Mouse (Mus musculus): ENCODE data around the gene Hvcn1. TPM values are rescaled to one million over a fixed set of nuclear protein-coding genes. Genes with fewer than 3 reads are reported as not detected.

Hvcn1 gene
- polyA plus RNA-seq, 1 experiment from 2014 or later: 7.0 TPM

DNA sequence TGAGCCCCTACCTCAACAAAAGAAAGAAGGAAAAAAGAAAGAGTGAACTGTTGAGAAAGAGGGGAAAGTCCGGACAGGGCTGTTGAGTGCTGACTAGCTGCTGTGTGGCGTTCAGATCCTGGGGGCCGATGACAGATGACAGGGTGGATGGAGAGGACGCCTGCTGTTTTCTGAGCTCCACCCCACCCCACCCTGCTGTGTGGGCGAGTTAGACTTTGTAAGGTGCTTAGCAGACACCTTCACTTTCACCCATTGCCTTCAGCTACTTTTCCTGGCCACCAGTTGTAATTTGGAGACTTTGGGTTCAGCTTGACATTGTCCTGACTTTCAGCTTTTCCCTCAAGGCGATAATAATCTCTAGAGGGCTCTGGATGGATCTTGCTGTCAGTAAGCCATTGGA is 84.5 kb downstream of the Hvcn1 start:
- Histone ChIP-seq H3K27ac (ENCODE audit: low read length) (peak overlapping the region; percentile 76), H3K4me1 (ENCODE audit: control insufficient read depth, insufficient read depth, low read length) (peaks cover 47% of the 10 kb centered on the region), H3K4me3 (replicated peaks; ENCODE audit: low read length) (no peak overlapping the region), H3K4me2 (ENCODE audit: low read depth, low read length) (peak overlapping the region; percentile 20; the same call in 1 of the 2 replicates), H3K9me3 (replicated peaks; ENCODE audit: control insufficient read depth, low read length) (no peaks in the 10 kb centered on the region), H3K27me3 (ENCODE audit: control insufficient read depth, insufficient read depth, low read length) (no peaks in the 10 kb centered on the region), H3K9ac (ENCODE audit: low read length) (no peak overlapping the region), H3K36me3 (ENCODE audit: control insufficient read depth, insufficient read depth, low read length) (no peaks in the 10 kb centered on the region)
- WGBS: 61% methylated on average over 6 of the region's 6 CpGs
- ATAC-seq (ENCODE audit: insufficient read depth, low FRiP score): no peak

Other genes with a start within 250 kb of the Hvcn1 start
- gene Cux2, start 156.7 kb upstream of the Hvcn1 start, polyA plus RNA-seq (2015; fragmentation: Nextera tagmentation; extraction: Ambion mirVana): 3.2 and 3.5 TPM in 2 replicates
- gene Myl2, start 105.9 kb upstream of the Hvcn1 start, polyA plus RNA-seq (2015; fragmentation: Nextera tagmentation; extraction: Ambion mirVana): 1.1 and 17.1 TPM in 2 replicates
- not detected in 2 replicates for gene Ccdc63, start 66.0 kb upstream of the Hvcn1 start, polyA plus RNA-seq (2015; fragmentation: Nextera tagmentation; extraction: Ambion mirVana)
- gene Ppp1cc, start 48.5 kb upstream of the Hvcn1 start, polyA plus RNA-seq (2015; fragmentation: Nextera tagmentation; extraction: Ambion mirVana): 166 and 171 TPM in 2 replicates
- gene Tctn1, start 57.7 kb downstream of the Hvcn1 start, polyA plus RNA-seq (2015; fragmentation: Nextera tagmentation; extraction: Ambion mirVana): 5.0 and 7.2 TPM in 2 replicates
- 8.0 and 8.3 TPM in 2 replicates for gene Pptc7, start 77.6 kb downstream of the Hvcn1 start, polyA plus RNA-seq (2015; fragmentation: Nextera tagmentation; extraction: Ambion mirVana)
- gene Rad9b, start 147.4 kb downstream of the Hvcn1 start, polyA plus RNA-seq (2015; fragmentation: Nextera tagmentation; extraction: Ambion mirVana): 10.7 and 10.8 TPM in 2 replicates
- 203 and 220 TPM in 2 replicates for gene Vps29, start 147.6 kb downstream of the Hvcn1 start, polyA plus RNA-seq (2015; fragmentation: Nextera tagmentation; extraction: Ambion mirVana)
- 57.0 and 57.9 TPM in 2 replicates for gene Gpn3, start 165.1 kb downstream of the Hvcn1 start, polyA plus RNA-seq (2015; fragmentation: Nextera tagmentation; extraction: Ambion mirVana)
- 35.4 and 35.8 TPM in 2 replicates for gene Fam216a, start 165.6 kb downstream of the Hvcn1 start, polyA plus RNA-seq (2015; fragmentation: Nextera tagmentation; extraction: Ambion mirVana)
- 161 and 164 TPM in 2 replicates for gene Arpc3, start 185.1 kb downstream of the Hvcn1 start, polyA plus RNA-seq (2015; fragmentation: Nextera tagmentation; extraction: Ambion mirVana)
- 38.5 and 41.3 TPM in 2 replicates for gene Anapc7, start 214.9 kb downstream of the Hvcn1 start, polyA plus RNA-seq (2015; fragmentation: Nextera tagmentation; extraction: Ambion mirVana)